ENCODE assay signal across 14 mouse cellular contexts in genomic region chr6:24106157-24106556, GRCm38 (mm10).
DNase-seq lines count a peak whose midpoint lies in the region; ATAC-seq and TF ChIP-seq lines count a peak whose summit lies in the region.
"Had no signal": no experiment of that assay in that cellular context is flagged by ENCODE, and none has a peak within 500 bp of the region (broad histone marks: within the 10 kb centered on the region; RNA-seq: fewer than 3 reads in every experiment).

No protein-coding gene starts in this region.

- 0 out of 2 replicates have a peak, but pooled peaks cover 3% of the 10 kb centered on the region for H3K9me3 ChIP-seq in hindbrain, embryonic 12.5 days (replicated peaks)
- H3K9me3 ChIP-seq in midbrain, postnatal 0 days (ENCODE audit: low read length): no peaks in the 10 kb centered on the region
- H3K9me3 ChIP-seq: limb, embryonic 10.5 days had no signal

- H3K9ac ChIP-seq in hindbrain, embryonic 12.5 days: no peak overlapping the region
- no peak overlapping the region for H3K9ac ChIP-seq in midbrain, postnatal 0 days (replicated peaks; ENCODE audit: low read length, poor library complexity, severe bottlenecking)

- no peak overlapping the region for H3K4me3 ChIP-seq in hindbrain, embryonic 12.5 days
- H3K4me3 ChIP-seq in midbrain, postnatal 0 days (ENCODE audit: low read depth, low read length): no peak overlapping the region
- H3K4me3 ChIP-seq: erythroblast, embryonic 14.5 days; limb, embryonic 10.5 days had no signal

- peak; percentile 69 for ATAC-seq in hindbrain, embryonic 12.5 days (ENCODE audit: low FRiP score)
- ATAC-seq in midbrain, postnatal 0 days (ENCODE audit: low FRiP score): 0 out of 2 replicates have a peak, but pooled peaks have one; percentile 38
- no peak for ATAC-seq in CD4-positive, CD25-positive, alpha-beta regulatory T cell, adult 4 months

- no peak overlapping the region for H3K4me2 ChIP-seq in hindbrain, embryonic 12.5 days (replicated peaks)
- no peak overlapping the region for H3K4me2 ChIP-seq in midbrain, postnatal 0 days (ENCODE audit: low read depth, low read length, poor library complexity, severe bottlenecking)

- H3K36me3 ChIP-seq in hindbrain, embryonic 12.5 days: no peaks in the 10 kb centered on the region
- no peaks in the 10 kb centered on the region for H3K36me3 ChIP-seq in midbrain, postnatal 0 days (ENCODE audit: insufficient read depth, low read length)
- H3K36me3 ChIP-seq: limb, embryonic 10.5 days had no signal

- H3K27me3 ChIP-seq in hindbrain, embryonic 12.5 days: no peaks in the 10 kb centered on the region
- no peaks in the 10 kb centered on the region for H3K27me3 ChIP-seq in midbrain, postnatal 0 days (ENCODE audit: insufficient read depth, low read length)

- no peak overlapping the region for H3K27ac ChIP-seq in hindbrain, embryonic 12.5 days
- H3K27ac ChIP-seq in midbrain, postnatal 0 days (ENCODE audit: low read depth, low read length): no peak overlapping the region
- H3K27ac ChIP-seq: limb, embryonic 10.5 days had no signal

- DNase-seq in layer of hippocampus, postnatal 10 days (ENCODE audit: low spot score in 2 of 2): peak; percentile 25 to 34
- DNase-seq in layer of hippocampus, adult 18-20 months (ENCODE audit: low spot score in 2 of 2): no peak
- peak; percentile 97 for DNase-seq in cerebellum, adult 9-10 months
- DNase-seq in midbrain, postnatal 0 days (ENCODE audit: low spot score): peak; percentile 54
- DNase-seq in left cerebral cortex, adult 9 months (ENCODE audit: low spot score in 2 of 2): no peak
- no peak for DNase-seq in ovary, postnatal 36 days (ENCODE audit: low spot score)
- DNase-seq: heart, adult 11 months; heart, postnatal 36 days; lung, adult 18-20 months; thymus, postnatal 25 days had no signal

- TF ChIP-seq CTCF in midbrain, postnatal 0 days (IDR thresholded peaks at IDR 0.05): no peak

- H3K4me1 ChIP-seq in hindbrain, embryonic 12.5 days: peaks cover 8% of the 10 kb centered on the region
- H3K4me1 ChIP-seq in midbrain, postnatal 0 days (ENCODE audit: insufficient read depth, low read length): no peaks in the 10 kb centered on the region
- H3K4me1 ChIP-seq: limb, embryonic 10.5 days had no signal

- WGBS in hindbrain, embryonic 12.5 days: 16% methylated on average over 3 of the region's 3 CpGs
- 24% methylated on average over 3 of the region's 3 CpGs for WGBS in midbrain, postnatal 0 days

Comparison
In these comparisons a context has a peak if more than half of its experiments do, and no peak if none do; other contexts are left out.
1. DNase-seq: peak in layer of hippocampus, postnatal 10 days (2 of 2), cerebellum, adult 9-10 months (single experiment) and midbrain, postnatal 0 days (single experiment); none in layer of hippocampus, adult 18-20 months (0 of 2), left cerebral cortex, adult 9 months (0 of 2) and ovary, postnatal 36 days (single experiment).